Mouse (Mus musculus) heart, adult 18-20 months (tissue): ENCODE data around the gene Bhlhe41. TPM values are rescaled to one million over a fixed set of nuclear protein-coding genes. Genes with fewer than 3 reads are reported as not detected.

Source experiments
- DNase-seq, 2 experiments: peaks; one replicate each; pipeline ENCODE4 v3.0.0; 2021 to 2022; ENCODE audit warnings: mixed read lengths in 1 of 2
- total RNA-seq, 2 experiments: library from RNA; stranded (reverse); gene quantifications; 2 replicates each; pipeline ENCODE4 v1.2.3; 2021

Gene Bhlhe41
- total RNA-seq, 2 experiments from 2014 or later: 11.4 to 15.8 TPM

- no peak for DNase-seq
These were observed 19.7 kb downstream of the Bhlhe41 start for GRCm38 (mm10) chr6:145845611-145846010.

- no peak for DNase-seq
These were observed 30.0 kb downstream of the Bhlhe41 start for GRCm38 (mm10) chr6:145835359-145835758.

- DNase-seq: no peak
These were observed 32.4 kb downstream of the Bhlhe41 start for GRCm38 (mm10) chr6:145832927-145833326.

- no peak for DNase-seq
These were observed 34.7 kb downstream of the Bhlhe41 start for GRCm38 (mm10) chr6:145830617-145831016.

GRCm38 (mm10) chr6:145830117-145830516 is 35.2 kb downstream of the Bhlhe41 start:
- peak; percentile 74 to 81 for DNase-seq

GRCm38 (mm10) chr6:145829062-145829835 is 36.1 kb downstream of the Bhlhe41 start:
- no peak for DNase-seq

- no peak for DNase-seq
These were observed 39.1 kb downstream of the Bhlhe41 start for GRCm38 (mm10) chr6:145826305-145826704.

GRCm38 (mm10) chr6:145823588-145824234 is 41.6 kb downstream of the Bhlhe41 start:
- DNase-seq: peak in 1 of 2 experiments; percentile 52

GRCm38 (mm10) chr6:145823103-145823502 is 42.3 kb downstream of the Bhlhe41 start:
- DNase-seq: no peak

GRCm38 (mm10) chr6:145822218-145822617 is 43.1 kb downstream of the Bhlhe41 start:
- no peak for DNase-seq

GRCm38 (mm10) chr6:145819151-145819550 is 46.2 kb downstream of the Bhlhe41 start:
- DNase-seq: no peak

- DNase-seq: no peak
These were observed 50.2 kb downstream of the Bhlhe41 start for GRCm38 (mm10) chr6:145815200-145815599.

- no peak for DNase-seq
These were observed 54.2 kb downstream of the Bhlhe41 start for GRCm38 (mm10) chr6:145811174-145811573.

GRCm38 (mm10) chr6:145810015-145810414 is 55.3 kb downstream of the Bhlhe41 start:
- DNase-seq: peak; percentile 32 to 35

- no peak for DNase-seq
These were observed 55.8 kb downstream of the Bhlhe41 start for GRCm38 (mm10) chr6:145809566-145809965.

Other genes starting within 250 kb of the Bhlhe41 start
- gene Tuba3b, start 249.8 kb downstream of the Bhlhe41 start, total RNA-seq: under 1 TPM; 0.30 to 0.41 TPM
- 10 to 100 TPM; 48.4 to 55.5 TPM for gene Rassf8, start 118.8 kb downstream of the Bhlhe41 start, total RNA-seq
- 100 to 1,000 TPM in 1 of 2 experiments, 10 to 100 TPM in 1; 99.7 to 102 TPM for gene Sspn, start 66.1 kb upstream of the Bhlhe41 start, total RNA-seq